Mouse (Mus musculus): ENCODE data around the gene Mbd6. TPM values are rescaled to one million over a fixed set of nuclear protein-coding genes. Genes with fewer than 3 reads are reported as not detected.

The Mbd6 gene
- polyA plus RNA-seq (2014; fragmentation: Illumina TruSeq; extraction: RNeasy Lipid Tissue Mini Kit (QIAGEN cat#74804); ENCODE audit: low read depth, low replicate concordance) = 3.3 TPM

DNA sequence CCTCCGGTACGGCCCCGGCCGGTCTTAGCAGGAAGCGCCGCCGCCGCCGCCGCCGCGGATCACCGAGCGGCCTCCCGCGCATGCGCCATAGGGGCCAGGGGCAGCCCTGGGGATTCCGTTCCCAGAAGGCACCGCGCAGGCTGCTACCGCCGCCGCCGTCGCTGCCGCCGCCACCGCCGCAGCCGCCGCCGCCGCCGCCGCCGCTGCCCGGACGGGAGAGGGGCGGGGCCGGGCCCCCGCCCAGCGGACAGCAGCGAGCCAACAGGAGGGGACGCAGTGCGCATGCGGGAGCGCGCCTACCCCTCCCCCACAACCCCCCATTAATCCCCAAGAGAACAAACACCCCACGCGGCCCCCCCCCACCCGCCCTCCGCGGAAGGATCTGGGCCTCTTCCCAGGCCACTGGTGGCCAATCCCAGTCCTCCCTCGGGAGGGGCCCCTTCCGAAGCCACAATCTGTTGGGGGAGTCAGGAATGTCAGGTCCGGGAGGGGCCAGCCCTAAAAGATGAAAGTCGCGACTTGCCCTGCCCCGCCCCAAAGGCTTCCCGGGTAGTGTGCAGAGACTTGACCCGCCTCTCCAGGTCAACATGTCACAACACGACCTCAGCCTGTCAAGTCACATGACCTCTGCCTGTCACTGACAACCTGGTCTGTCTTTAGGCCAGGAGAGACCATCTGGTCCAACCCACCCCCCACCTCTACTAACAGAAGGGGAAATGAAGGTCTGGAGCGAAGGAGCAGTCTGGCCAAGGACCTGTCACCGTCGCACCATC, at the start of gene Mbd6:
Mbd6 (minus strand) TSS at position 219 of the 773 bp plus-strand sequence.

DNA sequence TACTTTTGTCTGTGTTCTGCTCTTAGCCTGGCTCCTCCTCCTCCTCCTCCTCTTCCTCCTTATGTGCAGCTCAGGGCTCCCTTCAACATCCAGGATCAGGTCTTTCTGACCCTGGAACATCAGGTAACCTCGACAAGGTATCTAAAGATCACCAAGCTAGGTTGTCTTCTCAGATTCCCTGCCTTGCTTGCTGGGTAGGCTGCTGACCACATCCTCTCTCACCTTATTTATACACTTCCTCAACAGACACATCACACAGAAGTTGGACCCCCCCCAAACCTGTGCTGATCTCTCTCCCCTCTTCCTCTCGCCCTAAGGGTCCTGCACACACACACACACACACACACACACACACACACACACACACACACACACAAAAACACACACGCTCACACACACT, 32.8 kb upstream of the Mbd6 start, which contains the start of gene Arhgap9:
Arhgap9 (plus strand) TSS at position 344 of the 400 bp plus-strand sequence.

GRCm38 (mm10) chr10:127311476-127312355, 22.9 kb upstream of the Mbd6 start, which contains the start of gene Mars:
TSS of gene Mars (minus strand) at chr10:127311786.

GRCm38 (mm10) chr10:127266112-127267091, 22.4 kb downstream of the Mbd6 start, which contains the start of gene Dctn2:
TSS of gene Dctn2 (plus strand) at chr10:127266368.

GRCm38 (mm10) chr10:127262548-127263398, 26.0 kb downstream of the Mbd6 start, which contains the start of gene Kif5a:
TSS of gene Kif5a (minus strand) at chr10:127263348.

Other genes starting within 250 kb of the Mbd6 start
- 4.2 TPM for gene Mettl1, start 247.6 kb downstream of the Mbd6 start, polyA plus RNA-seq (2014; fragmentation: Illumina TruSeq; extraction: RNeasy Lipid Tissue Mini Kit (QIAGEN cat#74804); ENCODE audit: low read depth, low replicate concordance)
- 1.1 TPM for gene Eef1akmt3, start 247.5 kb downstream of the Mbd6 start, polyA plus RNA-seq (2014; fragmentation: Illumina TruSeq; extraction: RNeasy Lipid Tissue Mini Kit (QIAGEN cat#74804); ENCODE audit: low read depth, low replicate concordance)
- gene Cyp27b1, start 240.8 kb downstream of the Mbd6 start, polyA plus RNA-seq (2014; fragmentation: Illumina TruSeq; extraction: RNeasy Lipid Tissue Mini Kit (QIAGEN cat#74804); ENCODE audit: low read depth, low replicate concordance) = not detected
- gene March9, start 228.8 kb downstream of the Mbd6 start, polyA plus RNA-seq (2014; fragmentation: Illumina TruSeq; extraction: RNeasy Lipid Tissue Mini Kit (QIAGEN cat#74804); ENCODE audit: low read depth, low replicate concordance) = 1.4 TPM
- 15.3 TPM for gene Cdk4, start 225.5 kb downstream of the Mbd6 start, polyA plus RNA-seq (2014; fragmentation: Illumina TruSeq; extraction: RNeasy Lipid Tissue Mini Kit (QIAGEN cat#74804); ENCODE audit: low read depth, low replicate concordance)
- gene Tspan31, start 218.8 kb downstream of the Mbd6 start, polyA plus RNA-seq (2014; fragmentation: Illumina TruSeq; extraction: RNeasy Lipid Tissue Mini Kit (QIAGEN cat#74804); ENCODE audit: low read depth, low replicate concordance) = 45.5 TPM
- gene Agap2, start 213.7 kb downstream of the Mbd6 start, polyA plus RNA-seq (2014; fragmentation: Illumina TruSeq; extraction: RNeasy Lipid Tissue Mini Kit (QIAGEN cat#74804); ENCODE audit: low read depth, low replicate concordance) = 0.25 TPM
- 10.3 TPM for gene Os9, start 167.9 kb downstream of the Mbd6 start, polyA plus RNA-seq (2014; fragmentation: Illumina TruSeq; extraction: RNeasy Lipid Tissue Mini Kit (QIAGEN cat#74804); ENCODE audit: low read depth, low replicate concordance)
- 3.1 TPM for gene B4galnt1, start 123.8 kb downstream of the Mbd6 start, polyA plus RNA-seq (2014; fragmentation: Illumina TruSeq; extraction: RNeasy Lipid Tissue Mini Kit (QIAGEN cat#74804); ENCODE audit: low read depth, low replicate concordance)
- not detected for gene Slc26a10, start 108.4 kb downstream of the Mbd6 start, polyA plus RNA-seq (2014; fragmentation: Illumina TruSeq; extraction: RNeasy Lipid Tissue Mini Kit (QIAGEN cat#74804); ENCODE audit: low read depth, low replicate concordance)
- gene Arhgef25, start 98.9 kb downstream of the Mbd6 start, polyA plus RNA-seq (2014; fragmentation: Illumina TruSeq; extraction: RNeasy Lipid Tissue Mini Kit (QIAGEN cat#74804); ENCODE audit: low read depth, low replicate concordance) = 8.2 TPM
- 3.4 TPM for gene Dtx3, start 93.3 kb downstream of the Mbd6 start, polyA plus RNA-seq (2014; fragmentation: Illumina TruSeq; extraction: RNeasy Lipid Tissue Mini Kit (QIAGEN cat#74804); ENCODE audit: low read depth, low replicate concordance)
- 23.3 TPM for gene Pip4k2c, start 77.4 kb downstream of the Mbd6 start, polyA plus RNA-seq (2014; fragmentation: Illumina TruSeq; extraction: RNeasy Lipid Tissue Mini Kit (QIAGEN cat#74804); ENCODE audit: low read depth, low replicate concordance)
- gene Kif5a, start 25.7 kb downstream of the Mbd6 start, polyA plus RNA-seq (2014; fragmentation: Illumina TruSeq; extraction: RNeasy Lipid Tissue Mini Kit (QIAGEN cat#74804); ENCODE audit: low read depth, low replicate concordance) = 2.3 TPM
- 26.7 TPM for gene Dctn2, start 22.6 kb downstream of the Mbd6 start, polyA plus RNA-seq (2014; fragmentation: Illumina TruSeq; extraction: RNeasy Lipid Tissue Mini Kit (QIAGEN cat#74804); ENCODE audit: low read depth, low replicate concordance)
- 5.4 TPM for gene Mars, start 22.8 kb upstream of the Mbd6 start, polyA plus RNA-seq (2014; fragmentation: Illumina TruSeq; extraction: RNeasy Lipid Tissue Mini Kit (QIAGEN cat#74804); ENCODE audit: low read depth, low replicate concordance)
- 0.41 TPM for gene Arhgap9, start 32.9 kb upstream of the Mbd6 start, polyA plus RNA-seq (2014; fragmentation: Illumina TruSeq; extraction: RNeasy Lipid Tissue Mini Kit (QIAGEN cat#74804); ENCODE audit: low read depth, low replicate concordance)
- 0.38 TPM for gene Gli1, start 53.0 kb upstream of the Mbd6 start, polyA plus RNA-seq (2014; fragmentation: Illumina TruSeq; extraction: RNeasy Lipid Tissue Mini Kit (QIAGEN cat#74804); ENCODE audit: low read depth, low replicate concordance)
- gene Inhbe, start 65.4 kb upstream of the Mbd6 start, polyA plus RNA-seq (2014; fragmentation: Illumina TruSeq; extraction: RNeasy Lipid Tissue Mini Kit (QIAGEN cat#74804); ENCODE audit: low read depth, low replicate concordance) = not detected
- gene Inhbc, start 81.4 kb upstream of the Mbd6 start, polyA plus RNA-seq (2014; fragmentation: Illumina TruSeq; extraction: RNeasy Lipid Tissue Mini Kit (QIAGEN cat#74804); ENCODE audit: low read depth, low replicate concordance) = not detected
- gene R3hdm2, start 91.3 kb upstream of the Mbd6 start, polyA plus RNA-seq (2014; fragmentation: Illumina TruSeq; extraction: RNeasy Lipid Tissue Mini Kit (QIAGEN cat#74804); ENCODE audit: low read depth, low replicate concordance) = 192 TPM
- gene Stac3, start 212.7 kb upstream of the Mbd6 start, polyA plus RNA-seq (2014; fragmentation: Illumina TruSeq; extraction: RNeasy Lipid Tissue Mini Kit (QIAGEN cat#74804); ENCODE audit: low read depth, low replicate concordance) = not detected
- gene Ndufa4l2, start 225.9 kb upstream of the Mbd6 start, polyA plus RNA-seq (2014; fragmentation: Illumina TruSeq; extraction: RNeasy Lipid Tissue Mini Kit (QIAGEN cat#74804); ENCODE audit: low read depth, low replicate concordance) = not detected
- 0.91 TPM for gene Shmt2, start 233.4 kb upstream of the Mbd6 start, polyA plus RNA-seq (2014; fragmentation: Illumina TruSeq; extraction: RNeasy Lipid Tissue Mini Kit (QIAGEN cat#74804); ENCODE audit: low read depth, low replicate concordance)
- not detected for gene Nxph4, start 245.5 kb upstream of the Mbd6 start, polyA plus RNA-seq (2014; fragmentation: Illumina TruSeq; extraction: RNeasy Lipid Tissue Mini Kit (QIAGEN cat#74804); ENCODE audit: low read depth, low replicate concordance)

Measured in sigmoid colon, adult 10 weeks (tissue).